Mouse (Mus musculus) gastrocnemius, adult 2 months (tissue): ENCODE measurements around the gene Fam178b. TPM values are rescaled to one million over a fixed set of nuclear protein-coding genes. Genes with fewer than 3 reads are reported as not detected.
"Not testable (repeated sequence)": the region's sequence is repeated elsewhere in the genome, so short reads cannot be mapped to it uniquely, and the experiment has no call there.

Experiments used
- DNase-seq: peaks from one replicate; pipeline ENCODE4 v3.0.0; 2022
- H3K27ac ChIP-seq: fragments of 200-600 bp; 2 replicates; pipeline ENCODE4 v1.8.1; 2022; ENCODE audit warnings: mild to moderate bottlenecking
- H3K4me3 ChIP-seq: fragments of 200-600 bp; 2 replicates; pipeline ENCODE4 v1.8.1; 2022; ENCODE audit warnings: mild to moderate bottlenecking, moderate library complexity
- CTCF ChIP-seq: fragments of 200-600 bp; IDR thresholded peaks from 2 replicates; pipeline ENCODE4 v1.8.1; 2022; ENCODE audit warnings: antibody characterized with exemption, mild to moderate bottlenecking, moderate library complexity
- intact Hi-C: fragments of 180-260 bp; cut with DNase I; formaldehyde crosslinking; loops from one replicate; pipeline ENCODE4 v1.15.1; 2025
- total RNA-seq, 2 experiments: library from RNA; stranded (reverse); gene quantifications; 2 replicates each; pipeline ENCODE4 v1.2.3; 2021

The Fam178b gene
- total RNA-seq, 2 experiments from 2014 or later, result 0.48 TPM; not detected in 1

- no peak overlapping the region for H3K4me3 ChIP-seq
- no peak for DNase-seq
- peak overlapping the region; percentile 49 for H3K27ac ChIP-seq
- no peak for TF ChIP-seq CTCF
- intact Hi-C loops, result no loop called here
Measured at GRCm38 (mm10) chr1:36633920-36634319, 49.1 kb downstream of the Fam178b start.

GRCm38 (mm10) chr1:36632846-36633245 is 50.1 kb downstream of the Fam178b start:
- Histone ChIP-seq H3K4me3 (no peak overlapping the region), H3K27ac (peak overlapping the region; percentile 49)
- intact Hi-C loops, result no loop called here
- no peak for DNase-seq
- no peak for TF ChIP-seq CTCF

GRCm38 (mm10) chr1:36632090-36632489 is 50.9 kb downstream of the Fam178b start:
- H3K27ac ChIP-seq, result peak overlapping the region; percentile 56
- no peak for TF ChIP-seq CTCF

GRCm38 (mm10) chr1:36631391-36631790 is 51.6 kb downstream of the Fam178b start:
- intact Hi-C loops, result no loop called here
- DNase-seq, result no peak
- Histone ChIP-seq H3K27ac (0 out of 2 replicates have a peak overlapping the region, but pooled peaks have one; percentile 56), H3K4me3 (no peak overlapping the region)
- TF ChIP-seq CTCF, result no peak

More at GRCm38 (mm10) chr1:36632090-36632489, 50.9 kb downstream of the Fam178b start:
- intact Hi-C loops, result no loop called here
- H3K4me3 ChIP-seq, result no peak overlapping the region
- peak; percentile 53 for DNase-seq

GRCm38 (mm10) chr1:36630053-36630739 is 52.8 kb downstream of the Fam178b start:
- no peak for DNase-seq
- Histone ChIP-seq H3K27ac (no peak overlapping the region; the same call in 1 of the 2 replicates), H3K4me3 (no peak overlapping the region)
- TF ChIP-seq CTCF, result no peak
- intact Hi-C loops, result no loop called here

- no peak overlapping the region for H3K4me3 ChIP-seq
- no peak for TF ChIP-seq CTCF
- H3K27ac ChIP-seq, result peak overlapping the region; percentile 24; the same call in 1 of the 2 replicates
- intact Hi-C loops, result no loop called here
- DNase-seq, result no peak
Measured at GRCm38 (mm10) chr1:36628585-36628984, 54.4 kb downstream of the Fam178b start.

GRCm38 (mm10) chr1:36625442-36625841 is 57.5 kb downstream of the Fam178b start:
- peak overlapping the region; percentile 8; the same call in 1 of the 2 replicates for H3K27ac ChIP-seq
- no peak overlapping the region for H3K4me3 ChIP-seq
- intact Hi-C loops, result no loop called here
- DNase-seq, result no peak
- TF ChIP-seq CTCF, result no peak

- peak overlapping the region; percentile 46 for H3K27ac ChIP-seq
- intact Hi-C loops, result loop anchor here (5.0 kb wide), 1 partner anchor 69 kb away; the partner anchor contains the start of gene Ankrd39
- DNase-seq, H3K4me3 ChIP-seq: not testable (repeated sequence)
- peak; percentile 50 for TF ChIP-seq CTCF
Measured at GRCm38 (mm10) chr1:36615958-36616357, 67.0 kb downstream of the Fam178b start.

- intact Hi-C loops, result loop anchor here (5.0 kb wide), 1 partner anchor 68 kb away; the partner anchor contains the start of gene Ankrd39
- H3K27ac ChIP-seq, result peak overlapping the region; percentile 46
Measured at GRCm38 (mm10) chr1:36615188-36615587, 67.8 kb downstream of the Fam178b start.

GRCm38 (mm10) chr1:36614584-36614983 is 68.4 kb downstream of the Fam178b start:
- intact Hi-C loops, result no loop called here
- Histone ChIP-seq H3K4me3 (no peak overlapping the region), H3K27ac (peak overlapping the region; percentile 46)
- no peak for TF ChIP-seq CTCF
- DNase-seq, result no peak

More at GRCm38 (mm10) chr1:36615188-36615587, 67.8 kb downstream of the Fam178b start:
- H3K4me3 ChIP-seq, result no peak overlapping the region
- DNase-seq, result no peak
- no peak for TF ChIP-seq CTCF

- H3K27ac ChIP-seq, result peak overlapping the region; percentile 90
- no peak for DNase-seq
- H3K4me3 ChIP-seq, result no peak overlapping the region
- intact Hi-C loops, result no loop called here
- TF ChIP-seq CTCF, result no peak
Measured at GRCm38 (mm10) chr1:36613374-36613895, 69.5 kb downstream of the Fam178b start.

GRCm38 (mm10) chr1:36612362-36612761 is 70.6 kb downstream of the Fam178b start:
- TF ChIP-seq CTCF, result no peak
- H3K27ac ChIP-seq, result peak overlapping the region; percentile 90
- intact Hi-C loops, result no loop called here
- peak overlapping the region; percentile 43; the same call in 1 of the 2 replicates for H3K4me3 ChIP-seq
- DNase-seq, result peak; percentile 51

GRCm38 (mm10) chr1:36611449-36612123 is 71.4 kb downstream of the Fam178b start:
- Histone ChIP-seq H3K4me3 (no peak overlapping the region; the same call in 1 of the 2 replicates), H3K27ac (peak overlapping the region; percentile 90)
- intact Hi-C loops, result no loop called here
- TF ChIP-seq CTCF, result no peak
- DNase-seq, result peak; percentile 63
